Mouse (Mus musculus) megakaryocyte, embryonic 14.5 days (primary cell): ENCODE measurements at regions not wholly inside any gene's neighbourhood (a gene's known extent, or its start where the extent isn't known, plus 50 kb on each side); places are given as distances from the start of the nearest gene placed in this dataset.

ENCODE experiments used
- FLI1 ChIP-seq: IDR thresholded peaks from 2 replicates; pipeline ENCODE4 v1.6.1; 2012; ENCODE audit warnings: low read length, inconsistent platforms, mixed read lengths
- GATA1 ChIP-seq: IDR thresholded peaks from 3 replicates; pipeline ENCODE4 v1.6.1; 2012; ENCODE audit warnings: mixed read lengths, low read length, inconsistent platforms, borderline replicate concordance

- TF ChIP-seq GATA1 (no peak), FLI1 (no peak)
Measured at GRCm38 (mm10) chr9:41469414-41469813, 307.9 kb upstream of the Ubash3b start.
